Mouse (Mus musculus): ENCODE measurements around the gene Cep89.

Gene Cep89

DNA sequence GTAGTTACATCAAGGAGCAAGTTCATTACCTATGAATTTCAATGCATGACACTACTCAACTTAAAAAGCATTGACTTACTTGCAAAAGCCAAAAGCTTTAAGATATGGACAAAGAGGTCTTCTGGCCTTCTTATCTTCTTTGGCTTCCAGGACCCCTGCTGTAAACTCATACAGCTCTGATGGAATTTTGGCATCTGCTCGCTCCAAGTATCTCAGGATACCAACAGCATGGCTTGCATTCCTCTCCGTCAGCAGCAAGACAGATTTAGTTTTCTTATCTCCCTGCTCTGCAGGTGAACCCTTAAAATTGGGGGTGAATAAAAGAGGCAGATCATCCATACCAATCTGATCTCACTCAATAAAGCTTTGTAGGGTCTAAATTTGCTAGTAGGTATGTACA lies 88.3 kb downstream of the Cep89 start:
- DNase-seq (ENCODE audit: low read depth, low spot score), result no peak

DNA sequence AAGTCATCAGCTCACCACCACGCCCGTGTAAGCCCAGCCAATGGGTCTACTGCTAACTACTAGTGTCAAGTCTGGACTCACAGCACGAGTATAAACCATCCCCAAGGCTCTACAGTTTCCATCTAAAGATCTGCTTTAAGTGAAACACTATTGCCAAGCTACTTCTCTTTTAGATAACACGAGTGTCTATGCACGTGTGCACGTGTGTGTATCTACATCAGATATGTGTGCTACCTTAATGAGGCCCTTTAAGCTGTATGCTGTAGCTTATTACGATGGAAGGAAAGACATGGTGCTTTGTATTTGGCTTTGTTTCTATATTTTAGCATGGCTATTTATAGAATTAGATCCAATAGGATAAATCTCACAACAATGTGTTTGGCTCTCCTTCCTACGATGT lies 89.7 kb downstream of the Cep89 start:
- no peak for DNase-seq (ENCODE audit: low read depth, low spot score)

Measured in mesoderm, embryonic 11.5 days (tissue).